Mouse (Mus musculus): Measurements from ENCODE around the gene Use1. TPM values are rescaled to one million over a fixed set of nuclear protein-coding genes. Genes with fewer than 3 reads are reported as not detected.

The Use1 gene
- polyA plus RNA-seq, 1 experiment from 2014 or later: 88.8 TPM

- Histone ChIP-seq H3K27ac (no peak overlapping the region), H3K36me3 (peaks cover 18% of the 10 kb centered on the region), H3K4me1 (peaks cover 18% of the 10 kb centered on the region), H3K4me2 (peak overlapping the region; percentile 87; the same call in 1 of the 2 replicates), H3K27me3 (replicated peaks) (no peaks in the 10 kb centered on the region), H3K9ac (no peak overlapping the region; the same call in 1 of the 2 replicates), H3K4me3 (replicated peaks) (peak overlapping the region; percentile 65; the same call in 1 of the 2 replicates), H3K9me3 (no peaks in the 10 kb centered on the region)
- ATAC-seq (ENCODE audit: insufficient read depth, low FRiP score, low read depth): no peak
Measured at GRCm38 (mm10) chr8:71368366-71368765, 1.7 kb downstream of the Use1 start.

- Histone ChIP-seq H3K9ac (no peak overlapping the region), H3K4me1 (peaks cover 18% of the 10 kb centered on the region), H3K4me3 (replicated peaks) (no peak overlapping the region), H3K36me3 (peaks cover 24% of the 10 kb centered on the region), H3K4me2 (no peak overlapping the region), H3K27ac (no peak overlapping the region), H3K27me3 (replicated peaks) (no peaks in the 10 kb centered on the region), H3K9me3 (no peaks in the 10 kb centered on the region)
- 92% methylated on average over 10 of the region's 10 CpGs for WGBS
- no peak for ATAC-seq (ENCODE audit: insufficient read depth, low FRiP score, low read depth)
Measured at GRCm38 (mm10) chr8:71369040-71369718, 2.5 kb downstream of the Use1 start.

GRCm38 (mm10) chr8:71370711-71371235 lies 4.1 kb downstream of the Use1 start:
- Histone ChIP-seq H3K4me3 (replicated peaks) (peak overlapping the region; percentile 90), H3K27ac (0 out of 2 replicates have a peak overlapping the region, but pooled peaks have one; percentile 41), H3K9ac (no peak overlapping the region), H3K36me3 (peaks cover 34% of the 10 kb centered on the region), H3K9me3 (no peaks in the 10 kb centered on the region), H3K4me2 (peak overlapping the region; percentile 58), H3K27me3 (replicated peaks) (no peaks in the 10 kb centered on the region), H3K4me1 (peaks cover 23% of the 10 kb centered on the region)
- no peak for ATAC-seq (ENCODE audit: insufficient read depth, low FRiP score, low read depth)
- 15% methylated on average over 5 of the region's 5 CpGs for WGBS

- Histone ChIP-seq H3K4me1 (peaks cover 25% of the 10 kb centered on the region), H3K4me3 (replicated peaks) (peak within 1 kb of the TSS; percentile 90), H3K4me2 (peak within 1 kb of the TSS; percentile 58), H3K9ac (peak within 1 kb of the TSS; percentile 32; the same call in 1 of the 2 replicates), H3K27ac (peak within 1 kb of the TSS; percentile 87), H3K36me3 (peaks cover 34% of the 10 kb centered on the region), H3K9me3 (no peaks in the 10 kb centered on the region), H3K27me3 (replicated peaks) (no peaks in the 10 kb centered on the region)
- under 1% methylated on average over 68 of the region's 68 CpGs for WGBS
- ATAC-seq (ENCODE audit: insufficient read depth, low FRiP score, low read depth): peak; percentile 89
Measured at GRCm38 (mm10) chr8:71371236-71371848, 4.7 kb downstream of the Use1 start, which contains the start of gene Ocel1. TSS of gene Ocel1 (plus strand) at chr8:71371298.

GRCm38 (mm10) chr8:71372427-71372826 lies 5.8 kb downstream of the Use1 start:
- 88% methylated on average over 12 of the region's 12 CpGs for WGBS
- peaks cover 34% of the 10 kb centered on the region for H3K36me3 ChIP-seq
- H3K27me3 ChIP-seq (replicated peaks): no peaks in the 10 kb centered on the region
- H3K9ac ChIP-seq: no peak overlapping the region
- H3K4me1 ChIP-seq: peaks cover 32% of the 10 kb centered on the region
- H3K4me2 ChIP-seq: no peak overlapping the region
- no peaks in the 10 kb centered on the region for H3K9me3 ChIP-seq
- ATAC-seq (ENCODE audit: insufficient read depth, low FRiP score, low read depth): no peak
- H3K4me3 ChIP-seq (replicated peaks): no peak overlapping the region
- no peak overlapping the region for H3K27ac ChIP-seq

- WGBS: 92% methylated on average over 3 of the region's 3 CpGs
- Histone ChIP-seq H3K4me3 (replicated peaks) (no peak overlapping the region), H3K27ac (no peak overlapping the region), H3K9ac (no peak overlapping the region), H3K27me3 (replicated peaks) (no peaks in the 10 kb centered on the region), H3K36me3 (peaks cover 34% of the 10 kb centered on the region), H3K9me3 (no peaks in the 10 kb centered on the region), H3K4me2 (no peak overlapping the region), H3K4me1 (peaks cover 27% of the 10 kb centered on the region)
- no peak for ATAC-seq (ENCODE audit: insufficient read depth, low FRiP score, low read depth)
Measured at GRCm38 (mm10) chr8:71373000-71373399, 6.4 kb downstream of the Use1 start.

- 78% methylated on average over 17 of the region's 17 CpGs for WGBS
- Histone ChIP-seq H3K27ac (no peak overlapping the region), H3K4me1 (peaks cover 38% of the 10 kb centered on the region)
Measured at GRCm38 (mm10) chr8:71374616-71375206, 8.1 kb downstream of the Use1 start.

GRCm38 (mm10) chr8:71375581-71376422 lies 9.2 kb downstream of the Use1 start:
- Histone ChIP-seq H3K27ac (0 out of 2 replicates have a peak overlapping the region, but pooled peaks have one; percentile 13), H3K4me1 (peaks cover 45% of the 10 kb centered on the region), H3K4me2 (peak overlapping the region; percentile 47), H3K27me3 (replicated peaks) (no peaks in the 10 kb centered on the region), H3K9me3 (no peaks in the 10 kb centered on the region), H3K9ac (no peak overlapping the region; the same call in 1 of the 2 replicates), H3K36me3 (peaks cover 26% of the 10 kb centered on the region), H3K4me3 (replicated peaks) (peak overlapping the region; percentile 18; the same call in 1 of the 2 replicates)
- ATAC-seq (ENCODE audit: insufficient read depth, low FRiP score, low read depth): peak; percentile 4; the same call in 1 of the 2 replicates
- WGBS: 16% methylated on average over 74 of the region's 74 CpGs

More at GRCm38 (mm10) chr8:71374616-71375206, 8.1 kb downstream of the Use1 start:
- no peak overlapping the region for H3K9ac ChIP-seq
- H3K9me3 ChIP-seq: no peaks in the 10 kb centered on the region
- H3K4me3 ChIP-seq (replicated peaks): no peak overlapping the region
- ATAC-seq (ENCODE audit: insufficient read depth, low FRiP score, low read depth): no peak
- H3K27me3 ChIP-seq (replicated peaks): no peaks in the 10 kb centered on the region
- H3K36me3 ChIP-seq: peaks cover 30% of the 10 kb centered on the region
- no peak overlapping the region for H3K4me2 ChIP-seq

GRCm38 (mm10) chr8:71376423-71377030 lies 9.9 kb downstream of the Use1 start:
- H3K36me3 ChIP-seq: peaks cover 26% of the 10 kb centered on the region
- H3K4me1 ChIP-seq: peaks cover 44% of the 10 kb centered on the region
- H3K27ac ChIP-seq: 0 out of 2 replicates have a peak overlapping the region, but pooled peaks have one; percentile 13
- ATAC-seq (ENCODE audit: insufficient read depth, low FRiP score, low read depth): no peak
- H3K27me3 ChIP-seq (replicated peaks): no peaks in the 10 kb centered on the region
- H3K9ac ChIP-seq: no peak overlapping the region; the same call in 1 of the 2 replicates
- 53% methylated on average over 8 of the region's 8 CpGs for WGBS
- H3K9me3 ChIP-seq: no peaks in the 10 kb centered on the region
- no peak overlapping the region for H3K4me3 ChIP-seq (replicated peaks)
- H3K4me2 ChIP-seq: peak overlapping the region; percentile 47

GRCm38 (mm10) chr8:71379008-71379407 lies 12.4 kb downstream of the Use1 start:
- Histone ChIP-seq H3K4me3 (replicated peaks) (peak overlapping the region; percentile 86), H3K9me3 (no peaks in the 10 kb centered on the region), H3K4me1 (peaks cover 57% of the 10 kb centered on the region), H3K36me3 (peaks cover 12% of the 10 kb centered on the region; the same call in 1 of the 2 replicates), H3K4me2 (peak overlapping the region; percentile 96), H3K27me3 (replicated peaks) (no peaks in the 10 kb centered on the region), H3K9ac (peak overlapping the region; percentile 6; the same call in 1 of the 2 replicates), H3K27ac (no peak overlapping the region)
- 69% methylated on average over 4 of the region's 4 CpGs for WGBS
- no peak for ATAC-seq (ENCODE audit: insufficient read depth, low FRiP score, low read depth)

Data from stomach, embryonic 15.5 days (tissue).